Mouse (Mus musculus): ENCODE data around the gene Prkcsh.

Prkcsh gene

DNA sequence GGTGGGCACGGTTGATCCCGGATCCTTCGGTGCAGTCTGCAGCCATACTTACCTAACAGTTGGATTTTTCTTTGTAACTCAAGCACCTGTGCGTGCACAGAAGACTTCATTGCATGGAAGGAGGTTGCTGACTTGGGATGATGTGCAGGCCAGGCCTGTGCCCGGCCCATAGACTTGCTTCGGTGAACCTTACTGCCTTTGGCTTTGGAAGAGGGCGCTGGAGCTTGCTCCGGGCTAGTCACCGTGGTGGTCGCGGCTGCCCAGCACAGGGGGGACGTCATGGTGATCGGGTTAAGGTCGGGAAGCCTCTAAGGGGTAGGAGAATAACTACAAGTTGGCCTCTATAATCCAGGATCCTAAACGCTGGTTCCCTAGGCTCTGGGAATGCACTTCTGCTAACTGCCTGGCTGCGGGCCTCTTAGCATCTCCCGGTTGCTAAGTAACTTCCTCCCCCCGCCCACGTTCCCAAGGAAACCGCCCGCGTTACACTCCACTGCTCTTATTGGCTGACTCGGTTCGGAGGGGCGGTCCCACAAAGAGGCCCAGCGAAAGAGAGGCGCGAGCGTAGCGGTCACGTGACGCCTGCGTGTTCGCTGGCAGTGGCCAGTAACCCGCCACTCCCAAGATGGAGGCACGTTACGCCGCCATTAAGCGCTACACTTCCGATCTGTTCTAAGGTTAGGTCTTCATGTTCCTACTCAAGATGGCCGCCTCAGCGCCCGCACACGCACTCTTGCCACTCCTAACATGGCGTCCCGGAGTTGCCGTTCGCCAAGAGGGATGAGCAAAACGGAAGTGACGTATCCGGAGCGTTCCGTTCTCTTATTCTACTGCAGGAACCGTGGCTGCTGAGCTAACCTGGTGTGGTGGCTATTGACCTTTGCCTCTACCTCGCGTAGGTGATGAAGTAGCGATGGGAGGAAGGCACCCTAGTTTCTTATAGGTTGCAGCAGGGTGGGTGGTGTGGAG is at the start of gene Prkcsh, which contains the start of gene Ccdc151:
TSS of gene Prkcsh (plus strand) at position 613 of the 969 bp plus-strand sequence.
TSS of gene Ccdc151 (minus strand) at position 441 of the 969 bp plus-strand sequence.
- DNase-seq (ENCODE audit: extremely low spot score): peak; percentile 98

DNA sequence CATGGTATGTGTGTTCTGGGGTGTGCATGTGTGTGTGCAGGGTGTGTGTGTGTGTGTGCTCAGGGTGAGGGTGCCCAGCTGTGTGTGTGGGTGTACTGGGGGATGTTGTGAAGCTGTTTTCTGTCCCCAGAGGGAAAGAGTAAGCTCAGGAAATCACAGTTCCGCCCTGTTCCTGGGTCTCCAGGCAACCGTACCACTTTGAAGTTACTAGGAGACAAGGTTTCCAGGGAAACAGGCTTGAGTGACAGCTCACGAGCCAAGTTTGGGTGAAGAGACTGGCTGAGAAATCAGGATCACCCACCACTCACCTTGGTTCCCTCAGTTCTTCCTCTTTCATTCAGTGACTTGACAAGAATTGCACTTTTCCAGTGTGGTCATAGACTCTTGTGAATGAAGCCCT is 49.0 kb upstream of the Prkcsh start:
- no peak for DNase-seq (ENCODE audit: extremely low spot score)

DNA sequence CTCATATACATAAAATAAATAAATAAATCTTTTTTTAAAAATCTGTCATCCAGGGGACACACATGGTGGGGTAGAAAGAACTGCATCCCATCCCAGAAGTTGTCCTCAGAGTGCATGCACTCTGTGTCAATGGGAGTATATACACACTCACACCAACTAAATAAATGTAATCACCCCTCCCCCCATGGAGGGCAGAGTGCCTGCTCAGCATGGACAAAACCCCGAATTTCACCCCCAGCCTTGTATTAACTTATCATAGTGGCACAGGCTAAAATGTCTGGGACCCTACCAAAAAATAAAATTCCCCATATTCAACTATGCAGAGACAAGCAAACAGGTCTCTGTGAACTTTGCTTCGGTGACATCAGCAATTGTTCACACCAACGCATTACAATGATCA is 48.0 kb upstream of the Prkcsh start:
- no peak for DNase-seq (ENCODE audit: extremely low spot score)

DNA sequence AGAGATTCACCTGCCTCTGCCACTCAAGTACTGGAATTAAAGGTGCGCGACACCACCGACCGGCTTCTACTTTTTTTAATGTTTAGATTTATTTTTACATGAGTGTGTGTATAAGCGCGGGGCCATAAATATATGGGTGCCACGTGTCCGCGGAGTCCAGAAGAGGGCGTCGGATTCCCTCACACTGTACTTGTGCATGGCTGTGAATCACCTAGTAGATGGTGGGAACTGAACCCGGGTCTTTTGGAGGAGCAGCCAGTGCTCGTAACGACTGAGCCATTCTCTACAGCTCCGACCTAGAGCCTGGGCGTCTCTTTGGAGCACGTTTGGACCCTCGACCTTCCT is 47.4 kb upstream of the Prkcsh start:
- DNase-seq (ENCODE audit: extremely low spot score): no peak

DNA sequence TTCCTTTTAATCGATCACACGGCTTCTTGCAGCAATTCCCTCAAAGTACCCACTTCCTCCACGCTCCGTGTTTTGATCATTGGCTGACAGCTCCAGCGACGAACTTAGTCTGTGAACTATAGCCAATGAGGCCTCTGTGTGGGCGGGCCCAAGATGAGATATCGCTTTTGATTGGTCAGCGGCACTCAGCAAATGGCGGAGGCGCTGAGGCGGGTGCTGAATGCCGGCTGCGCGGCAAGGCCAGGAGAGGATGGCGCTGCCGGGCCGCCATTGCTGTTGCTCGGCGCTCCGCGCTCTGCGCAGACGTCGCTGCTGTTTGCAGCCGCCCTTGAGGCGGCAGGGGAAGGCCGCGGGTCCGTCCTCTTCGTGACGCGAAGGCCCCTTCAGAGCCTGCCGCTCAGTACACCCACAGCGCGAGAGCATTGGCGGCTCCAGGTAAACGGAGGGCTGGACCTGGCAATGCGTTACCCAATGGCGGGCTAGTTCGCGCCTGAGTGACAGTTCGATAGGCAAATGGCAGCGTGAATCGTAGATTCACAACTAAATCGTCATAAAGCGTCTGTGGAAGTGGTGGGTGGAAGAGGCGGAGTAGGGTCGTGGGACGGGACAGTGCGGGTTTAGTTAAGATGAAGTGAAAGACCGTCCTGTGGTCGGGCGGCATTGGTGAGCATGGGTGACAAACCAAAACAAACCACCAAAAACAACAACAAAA is 46.9 kb upstream of the Prkcsh start, which contains the start of gene Swsap1:
TSS of gene Swsap1 (plus strand) at position 186 of the 712 bp plus-strand sequence.
- DNase-seq (ENCODE audit: extremely low spot score): peak; percentile 98

DNA sequence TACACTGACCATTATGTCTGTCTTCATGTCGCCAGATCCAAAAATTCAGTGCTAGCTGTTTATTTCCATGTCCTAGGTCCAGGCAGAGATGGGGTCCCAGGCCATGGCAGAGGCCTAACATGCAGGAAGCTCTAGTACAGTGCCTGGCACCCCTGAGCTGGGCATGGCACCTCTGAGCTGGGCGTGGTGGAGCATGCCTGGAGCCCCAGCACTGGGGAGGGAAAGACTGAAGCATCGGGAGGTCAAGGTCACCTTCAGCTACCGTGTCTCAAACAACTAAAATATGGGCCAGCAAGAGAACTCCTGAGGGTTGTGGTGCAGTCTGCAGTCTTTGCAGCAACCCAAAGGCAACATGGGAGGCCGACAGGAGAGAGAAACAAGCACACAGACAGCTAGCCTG is 44.2 kb upstream of the Prkcsh start:
- DNase-seq (ENCODE audit: extremely low spot score): no peak

DNA sequence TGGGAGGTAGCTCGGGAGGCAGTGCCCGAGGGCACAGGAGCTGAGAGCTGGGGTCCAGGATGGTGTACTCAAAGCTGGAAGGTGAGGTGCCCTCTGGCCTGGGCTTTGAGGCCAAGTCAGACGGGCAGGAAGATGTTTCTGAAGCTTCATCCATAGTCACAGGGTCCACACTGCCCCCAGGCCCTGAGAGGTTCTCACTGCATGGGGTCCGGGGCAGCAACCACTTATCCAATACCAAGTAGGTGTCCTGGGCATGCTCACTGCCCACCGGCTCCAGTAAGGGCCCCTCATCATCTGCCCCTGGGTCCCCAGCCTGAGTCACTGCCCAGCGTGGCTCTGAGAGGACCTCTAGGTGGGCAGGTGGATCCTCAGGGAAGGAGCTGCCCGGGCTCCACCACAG is 43.4 kb upstream of the Prkcsh start:
- no peak for DNase-seq (ENCODE audit: extremely low spot score)

DNA sequence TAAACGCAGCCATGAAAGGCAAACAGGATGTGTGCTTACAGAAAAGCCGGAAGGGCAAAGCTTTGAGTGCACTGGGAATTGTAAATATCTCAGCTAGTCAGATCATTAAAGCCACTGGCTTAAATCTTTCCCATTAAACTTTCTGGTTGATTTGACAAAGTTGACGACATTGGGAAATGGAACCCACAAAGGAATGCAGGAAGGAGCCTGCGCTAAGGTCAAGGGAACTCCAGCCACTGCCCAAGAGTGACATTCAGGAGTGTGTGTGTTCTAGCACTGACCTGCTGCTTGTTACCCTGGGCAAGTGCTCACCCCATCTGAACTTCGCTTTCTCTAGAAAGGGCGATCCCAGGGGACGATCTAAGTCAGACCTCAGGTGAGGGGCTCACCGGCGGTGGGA is 42.5 kb upstream of the Prkcsh start:
- DNase-seq (ENCODE audit: extremely low spot score): no peak

DNA sequence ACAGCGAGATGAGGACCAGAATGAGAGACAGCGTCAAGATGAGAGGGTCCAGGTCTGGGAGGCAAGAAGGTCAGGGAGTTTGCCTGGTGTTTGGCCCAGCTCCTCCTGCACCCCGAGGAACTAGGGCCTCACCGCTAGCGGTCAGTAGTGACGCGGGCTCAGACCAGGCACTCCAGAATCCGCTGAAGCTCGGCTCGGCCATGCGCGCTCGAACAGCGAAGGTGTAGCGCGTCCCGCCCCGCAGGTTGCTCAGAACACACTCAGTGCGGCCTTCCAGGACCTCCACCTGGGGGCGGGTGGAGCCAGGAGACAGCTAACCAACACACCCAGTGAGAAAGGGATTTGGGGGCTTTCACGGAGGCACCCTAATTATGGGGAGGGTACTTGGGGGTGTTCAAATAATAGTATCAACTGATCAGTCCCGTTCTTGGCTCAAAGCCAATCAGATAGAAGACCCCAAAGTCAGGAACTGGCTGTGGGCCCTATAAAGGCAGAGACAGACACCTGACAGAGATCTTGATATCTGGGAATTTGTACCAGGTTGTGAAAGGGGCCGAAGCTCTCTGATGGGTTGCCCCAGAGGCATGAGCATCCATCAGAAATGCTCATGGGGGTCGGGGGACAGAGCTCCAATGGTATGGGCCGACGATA is 41.9 kb upstream of the Prkcsh start:
- peak; percentile 26 for DNase-seq (ENCODE audit: extremely low spot score)

DNA sequence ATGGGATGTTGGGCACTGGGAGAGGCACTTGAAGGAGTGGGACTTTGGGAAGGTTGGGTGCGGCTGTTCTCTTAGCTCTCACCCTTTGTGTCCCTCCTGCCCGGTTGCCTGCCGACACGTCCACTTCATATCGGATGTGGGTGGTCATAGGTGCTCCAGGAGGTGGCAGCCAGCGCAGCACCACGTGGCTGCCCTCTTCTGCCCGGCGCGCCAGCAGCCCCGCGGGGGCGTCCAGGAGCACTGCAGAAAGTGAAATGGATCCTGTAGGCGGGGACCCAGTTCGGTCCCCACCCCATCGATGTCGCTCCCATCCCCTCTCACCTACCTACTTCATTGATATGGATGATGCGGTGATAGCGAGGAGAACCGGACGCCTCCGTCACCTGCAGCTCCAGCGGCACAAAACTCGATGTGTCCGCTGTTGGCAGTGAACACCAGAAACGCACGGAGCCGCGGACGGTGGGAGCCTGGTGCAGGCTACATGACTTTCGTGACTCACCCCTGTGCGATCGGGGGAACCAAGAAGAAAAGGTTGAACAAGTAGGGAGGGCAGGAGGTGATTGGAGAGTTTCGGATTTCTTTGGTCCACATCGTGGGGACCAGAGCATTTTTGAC is 41.1 kb upstream of the Prkcsh start:
- DNase-seq (ENCODE audit: extremely low spot score): no peak

DNA sequence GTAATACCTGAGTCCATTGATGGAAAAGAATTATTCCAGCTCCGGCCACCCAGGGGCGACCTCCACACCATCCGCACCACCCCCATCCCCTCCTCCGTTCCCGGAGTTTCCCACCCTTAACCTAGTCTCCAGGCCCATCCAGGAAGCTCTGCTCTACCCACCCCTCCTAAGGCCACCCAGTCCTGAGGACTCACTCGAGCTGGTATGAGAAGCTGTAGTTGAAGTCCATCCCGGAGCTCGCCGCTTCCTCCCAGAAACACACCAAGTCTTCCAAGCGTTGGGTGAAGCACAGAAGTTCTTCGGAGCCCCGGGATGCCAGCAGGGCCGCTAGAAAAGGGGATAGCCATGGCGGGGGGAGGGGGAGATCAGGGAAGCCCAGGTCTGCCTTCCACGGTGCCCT is 40.6 kb upstream of the Prkcsh start:
- no peak for DNase-seq (ENCODE audit: extremely low spot score)

DNA sequence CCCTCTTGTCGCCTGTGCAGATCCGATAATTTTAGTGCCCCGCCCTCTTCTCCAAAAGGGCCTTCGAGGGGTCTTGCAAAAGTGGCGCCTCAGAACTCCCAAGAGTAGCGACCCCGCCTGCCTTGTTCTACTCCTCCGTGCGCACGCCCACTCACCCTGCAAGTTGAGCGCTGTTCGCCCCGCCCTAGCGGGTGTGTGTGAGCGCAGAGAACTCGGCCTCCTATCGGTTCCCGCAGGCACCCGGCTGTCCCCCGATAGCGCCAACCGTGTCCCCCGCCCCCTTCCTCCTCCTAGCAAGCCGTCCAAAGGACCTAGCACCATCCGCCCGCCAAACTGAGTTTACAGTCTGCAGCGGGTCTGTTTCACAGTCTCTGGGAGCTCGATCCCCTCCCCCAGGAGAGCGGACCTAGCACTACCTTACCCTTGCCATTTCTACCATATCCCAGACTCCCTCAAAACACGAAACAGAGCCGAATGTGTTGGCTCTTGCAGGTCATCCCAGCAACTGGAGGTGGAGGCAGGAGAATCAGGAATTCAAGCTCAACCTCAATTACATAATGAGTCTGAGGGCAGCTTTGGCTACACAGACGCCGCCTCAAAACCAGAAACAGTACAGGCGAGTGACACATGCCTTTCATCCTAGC is 40.1 kb upstream of the Prkcsh start:
- DNase-seq (ENCODE audit: extremely low spot score): peak; percentile 80

DNA sequence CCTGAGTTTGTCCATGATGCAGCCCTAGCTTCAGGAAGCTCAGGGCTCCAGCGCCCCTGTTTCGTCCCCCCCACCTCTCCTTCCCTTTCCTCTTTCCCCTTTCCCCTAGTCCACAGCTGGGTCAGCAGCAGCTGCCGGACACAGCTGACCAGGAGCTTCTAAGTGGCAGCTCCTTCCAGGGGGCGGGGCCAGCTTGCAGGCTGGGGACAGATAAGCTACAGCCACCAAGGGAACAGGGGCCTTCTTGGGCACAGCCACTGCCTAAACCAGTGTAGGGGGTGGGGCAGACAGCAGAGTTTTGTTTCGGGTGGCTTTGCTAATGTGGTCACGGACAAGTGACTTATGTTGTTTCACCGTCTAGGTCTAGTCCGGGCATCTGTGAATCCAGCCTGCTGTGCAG is 39.2 kb upstream of the Prkcsh start, which contains the start of gene Epor:
TSS of gene Epor (minus strand) at position 90 of the 400 bp plus-strand sequence.
- peak; percentile 48 for DNase-seq (ENCODE audit: extremely low spot score)

DNA sequence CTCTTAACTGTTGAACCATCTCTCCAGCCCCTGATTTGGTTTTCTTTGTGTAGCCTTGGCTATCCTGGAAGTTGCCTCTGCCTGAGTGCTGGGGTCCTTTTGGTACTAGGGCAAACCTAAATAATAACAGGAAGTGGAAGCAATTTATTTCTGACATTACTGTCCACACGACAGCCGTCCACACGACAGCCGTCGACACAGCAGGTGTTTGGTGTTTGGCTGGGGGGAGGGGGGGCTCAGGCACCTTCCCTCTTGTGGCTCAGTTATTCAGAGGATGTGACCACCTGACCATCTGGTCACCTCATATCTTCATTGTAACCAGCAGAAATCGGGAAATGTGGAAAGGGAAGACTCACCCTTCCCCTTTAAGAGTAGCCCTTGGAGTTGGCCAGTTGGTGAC is 33.7 kb upstream of the Prkcsh start:
- no peak for DNase-seq (ENCODE audit: extremely low spot score)

DNA sequence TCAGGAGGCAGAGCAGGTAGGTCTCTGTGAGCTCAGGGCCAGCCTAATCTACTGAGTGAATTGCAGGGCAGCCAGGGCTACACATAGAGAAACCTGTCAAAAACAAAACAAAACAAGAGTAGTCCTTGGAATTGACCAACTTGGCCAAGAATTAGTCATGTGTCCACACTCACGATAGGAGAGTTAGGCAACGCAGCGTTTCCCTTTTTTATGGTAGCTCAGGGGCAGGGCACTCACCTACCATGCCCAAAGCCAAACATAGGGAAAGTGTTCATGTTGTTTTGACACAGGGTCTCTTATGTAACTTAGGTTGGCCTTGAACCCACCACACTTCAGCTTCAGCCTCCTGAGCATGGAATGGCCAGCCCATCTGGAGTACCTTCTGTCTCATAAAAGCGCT is 33.3 kb upstream of the Prkcsh start:
- no peak for DNase-seq (ENCODE audit: extremely low spot score)

DNA sequence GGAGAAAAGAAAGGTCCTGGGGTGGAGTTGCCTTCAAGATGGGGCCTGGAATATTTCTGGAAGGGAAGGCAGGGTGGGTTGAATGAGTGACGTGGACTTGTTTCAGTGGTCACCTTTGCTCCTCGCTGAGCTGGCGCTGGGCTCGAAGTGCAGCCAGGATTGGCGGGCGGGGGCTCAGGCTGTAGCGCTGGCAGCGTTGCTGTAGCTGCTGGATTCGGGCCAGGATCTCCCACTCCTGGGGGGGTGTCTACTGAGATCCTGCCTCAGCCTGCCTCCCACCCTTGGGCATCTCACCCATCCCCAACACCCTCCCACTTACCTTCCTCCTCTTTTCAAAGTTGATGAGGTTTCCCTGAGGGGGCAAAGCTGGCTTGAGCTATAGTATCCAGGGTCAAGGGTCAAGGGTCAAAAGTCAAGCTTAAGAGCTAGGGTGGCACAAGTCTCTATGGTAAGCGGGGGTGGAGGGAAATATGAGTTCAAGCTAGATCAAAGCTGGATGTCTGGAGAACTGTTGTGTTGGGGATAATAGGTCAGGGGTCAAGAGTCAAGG is 25.9 kb upstream of the Prkcsh start:
- no peak for DNase-seq (ENCODE audit: extremely low spot score)

DNA sequence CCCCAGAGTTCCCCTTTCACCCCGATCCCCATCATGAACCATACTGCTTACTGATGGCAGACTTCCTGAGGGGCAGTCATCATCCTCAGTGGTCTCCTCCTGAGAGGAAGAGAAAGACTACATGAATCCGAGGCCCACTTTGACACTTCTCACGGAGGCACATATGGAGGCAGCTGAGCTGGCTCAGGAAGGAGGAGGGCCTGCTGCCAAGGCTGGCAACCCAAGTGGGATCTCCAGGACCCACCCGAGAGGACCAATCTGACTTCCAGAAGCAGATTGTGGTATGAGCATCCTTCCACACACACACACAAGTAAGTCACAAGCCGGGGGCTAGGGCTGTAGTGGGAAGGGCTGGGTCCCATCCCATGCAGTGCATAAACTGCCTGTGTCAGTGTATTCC is 25.3 kb upstream of the Prkcsh start:
- DNase-seq (ENCODE audit: extremely low spot score): no peak

DNA sequence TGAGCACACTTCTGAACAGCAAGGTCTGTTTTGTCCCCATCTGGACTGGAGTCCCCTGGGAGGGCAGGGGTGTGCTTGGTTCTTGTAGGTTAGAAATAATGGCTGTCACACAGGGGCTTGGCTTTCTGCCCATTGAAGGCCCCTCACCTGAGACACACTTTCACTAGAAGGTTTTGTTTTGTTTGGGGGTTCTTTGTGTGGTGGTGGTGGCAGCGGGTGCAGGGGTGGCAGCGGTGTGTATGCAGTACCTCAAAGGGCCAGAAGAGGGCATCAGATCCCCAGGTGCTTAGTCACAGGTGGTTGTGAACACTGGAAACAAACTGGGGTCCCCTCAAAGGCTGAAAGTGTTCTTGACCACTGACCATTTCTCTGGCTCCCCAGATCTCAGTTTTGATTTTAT is 24.6 kb upstream of the Prkcsh start:
- no peak for DNase-seq (ENCODE audit: extremely low spot score)

DNA sequence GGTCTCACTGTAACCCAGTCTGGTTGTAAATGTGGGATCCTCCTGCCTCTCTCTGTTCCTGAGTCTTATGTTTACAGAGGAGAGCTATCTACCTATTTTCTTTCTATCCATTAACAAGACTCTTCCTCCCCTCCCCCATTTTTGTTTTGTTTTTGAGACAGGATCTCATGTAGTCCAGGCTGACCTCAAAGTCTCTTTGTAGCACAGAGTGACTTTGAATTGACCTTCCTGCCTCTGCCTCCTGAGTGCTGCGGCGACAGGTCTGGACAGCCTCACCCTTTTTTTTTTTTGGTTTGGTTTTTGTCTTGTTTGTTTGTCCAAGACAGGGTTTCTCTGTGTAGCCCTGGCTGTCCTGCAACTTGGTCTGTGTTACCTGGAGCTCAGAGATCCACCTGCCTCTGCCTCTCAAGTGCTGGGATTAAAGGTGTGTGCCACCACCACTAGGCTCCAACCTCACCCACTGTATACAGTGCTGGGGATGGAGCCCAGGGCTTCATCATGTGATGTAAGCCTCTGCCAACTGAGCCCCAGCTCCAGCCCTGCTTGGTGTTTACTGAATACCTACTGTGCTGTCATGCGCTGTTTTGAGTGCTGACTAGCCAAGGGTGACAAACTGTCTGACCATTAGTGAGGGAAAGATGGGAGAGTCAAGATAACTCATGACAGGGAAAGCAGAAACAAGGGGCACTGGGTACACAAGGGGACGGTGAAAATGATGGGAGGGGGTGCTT is 24.0 kb upstream of the Prkcsh start:
- no peak for DNase-seq (ENCODE audit: extremely low spot score)

DNA sequence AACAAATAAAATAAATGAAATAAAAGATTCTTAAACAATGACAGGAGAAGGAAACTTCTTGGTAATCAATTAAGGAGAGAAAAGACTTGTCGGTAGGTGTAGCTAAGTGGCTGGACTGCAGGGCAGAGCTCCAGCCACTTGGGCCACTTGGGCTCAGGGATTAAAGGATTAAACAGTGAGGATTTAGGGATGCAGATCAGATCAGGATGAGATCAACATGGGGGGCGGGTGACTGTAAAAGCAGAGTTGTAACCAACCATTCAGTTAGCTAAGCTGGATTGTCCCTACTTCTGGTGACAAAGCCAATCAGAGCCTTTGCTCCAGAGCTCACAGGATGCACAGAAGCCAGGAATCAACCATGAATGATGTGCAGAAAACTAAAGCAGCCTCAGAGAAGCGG is 18.7 kb upstream of the Prkcsh start:
- no peak for DNase-seq (ENCODE audit: extremely low spot score)

All from embryo, embryonic 9.5 days (tissue).